Mouse (Mus musculus): ENCODE data around the gene Bves. TPM values are rescaled to one million over a fixed set of nuclear protein-coding genes. Genes with fewer than 3 reads are reported as not detected.

Bves gene
- polyA plus RNA-seq, 1 experiment from 2014 or later: 10.1 TPM

DNA sequence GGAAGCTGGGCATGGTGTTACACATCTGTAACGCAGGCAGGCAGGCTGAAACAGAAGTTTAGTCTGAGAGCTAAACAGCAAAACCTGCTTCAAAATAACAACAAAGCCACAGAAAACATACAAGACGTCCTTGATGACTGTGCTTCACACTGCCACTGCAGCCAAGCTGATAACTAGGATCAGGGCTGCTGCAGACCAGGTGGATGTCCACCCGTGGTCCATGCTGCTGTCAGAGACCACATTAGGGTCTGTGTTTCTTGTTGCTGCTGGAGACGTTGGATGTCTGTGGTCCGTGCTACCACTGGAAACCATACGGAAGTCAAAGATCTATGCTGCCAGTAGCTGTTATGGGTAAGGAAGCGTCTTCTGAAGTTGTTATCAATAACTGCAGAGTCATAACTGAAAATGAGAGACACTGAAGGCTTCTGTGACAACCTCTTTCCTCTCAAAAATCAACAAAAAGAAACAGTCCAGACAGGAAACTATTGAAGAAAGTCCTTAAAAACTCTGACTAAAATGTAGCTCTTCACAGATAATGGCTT, 64.2 kb downstream of the Bves start:
- Histone ChIP-seq H3K27me3 (ENCODE audit: control insufficient read depth, insufficient read depth, low read length) (no peaks in the 10 kb centered on the region), H3K4me2 (ENCODE audit: low read depth, severe bottlenecking) (no peak overlapping the region), H3K27ac (replicated peaks; ENCODE audit: low read depth, low read length) (no peak overlapping the region), H3K4me1 (ENCODE audit: control insufficient read depth, insufficient read depth, low read length) (no peaks in the 10 kb centered on the region), H3K9ac (ENCODE audit: low read length) (no peak overlapping the region), H3K36me3 (ENCODE audit: control insufficient read depth, insufficient read depth, low read length) (no peaks in the 10 kb centered on the region), H3K9me3 (ENCODE audit: control insufficient read depth, low read length) (no peaks in the 10 kb centered on the region), H3K4me3 (ENCODE audit: low read depth, low read length) (no peak overlapping the region)
- no peak for ATAC-seq (ENCODE audit: insufficient number of reproducible peaks, low FRiP score, low TSS enrichment, low read depth)
- DNase-seq (ENCODE audit: low spot score): no peak
- 74% methylated on average over 7 of the region's 7 CpGs for WGBS

GRCm38 (mm10) chr10:45410624-45411341, 75.2 kb downstream of the Bves start:
- 27% methylated on average over 10 of the region's 10 CpGs for WGBS
- DNase-seq (ENCODE audit: low spot score) (no peak), ATAC-seq (ENCODE audit: insufficient number of reproducible peaks, low FRiP score, low TSS enrichment, low read depth) (no peak)
- Histone ChIP-seq H3K4me2 (ENCODE audit: low read depth, severe bottlenecking) (no peak overlapping the region), H3K4me1 (ENCODE audit: control insufficient read depth, insufficient read depth, low read length) (no peaks in the 10 kb centered on the region), H3K27me3 (ENCODE audit: control insufficient read depth, insufficient read depth, low read length) (no peaks in the 10 kb centered on the region), H3K9me3 (ENCODE audit: control insufficient read depth, low read length) (no peaks in the 10 kb centered on the region), H3K36me3 (ENCODE audit: control insufficient read depth, insufficient read depth, low read length) (no peaks in the 10 kb centered on the region), H3K27ac (replicated peaks; ENCODE audit: low read depth, low read length) (no peak overlapping the region), H3K4me3 (ENCODE audit: low read depth, low read length) (no peak overlapping the region), H3K9ac (ENCODE audit: low read length) (no peak overlapping the region)

DNA sequence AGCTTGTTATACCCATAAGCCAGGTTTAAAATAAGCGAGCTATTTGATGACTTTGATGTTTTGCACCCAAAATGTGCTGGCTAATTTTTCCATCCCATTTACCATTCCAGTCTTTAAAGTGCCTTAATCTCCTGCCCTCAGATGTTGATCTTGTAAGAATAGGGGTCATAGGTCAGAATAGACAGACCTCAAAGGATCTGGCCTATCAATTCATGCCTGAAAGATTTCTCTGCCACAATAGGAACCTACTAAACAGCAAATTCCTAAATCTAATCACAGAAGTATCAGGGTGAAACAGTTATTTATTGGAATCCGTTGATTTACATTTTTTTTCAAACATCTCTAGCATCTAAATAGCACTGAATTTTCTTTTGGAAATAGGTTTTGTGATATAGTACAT, 76.2 kb downstream of the Bves start:
- no peak for ATAC-seq (ENCODE audit: insufficient number of reproducible peaks, low FRiP score, low TSS enrichment, low read depth)
- no peak overlapping the region for H3K27ac ChIP-seq (replicated peaks; ENCODE audit: low read depth, low read length)

GRCm38 (mm10) chr10:45412144-45412543, 76.6 kb downstream of the Bves start:
- no peak overlapping the region for H3K27ac ChIP-seq (replicated peaks; ENCODE audit: low read depth, low read length)
- H3K36me3 ChIP-seq (ENCODE audit: control insufficient read depth, insufficient read depth, low read length): no peaks in the 10 kb centered on the region
- H3K27me3 ChIP-seq (ENCODE audit: control insufficient read depth, insufficient read depth, low read length): no peaks in the 10 kb centered on the region
- ATAC-seq (ENCODE audit: insufficient number of reproducible peaks, low FRiP score, low TSS enrichment, low read depth) (no peak), DNase-seq (ENCODE audit: low spot score) (no peak)
- no peak overlapping the region for H3K9ac ChIP-seq (ENCODE audit: low read length)
- H3K4me1 ChIP-seq (ENCODE audit: control insufficient read depth, insufficient read depth, low read length): no peaks in the 10 kb centered on the region
- no peak overlapping the region for H3K4me3 ChIP-seq (ENCODE audit: low read depth, low read length)
- WGBS: 67% methylated on average over 5 of the region's 5 CpGs
- no peak overlapping the region for H3K4me2 ChIP-seq (ENCODE audit: low read depth, severe bottlenecking)
- no peaks in the 10 kb centered on the region for H3K9me3 ChIP-seq (ENCODE audit: control insufficient read depth, low read length)

More for the DNA sequence above, 76.2 kb downstream of the Bves start:
- Histone ChIP-seq H3K9ac (ENCODE audit: low read length) (no peak overlapping the region), H3K4me1 (ENCODE audit: control insufficient read depth, insufficient read depth, low read length) (no peaks in the 10 kb centered on the region), H3K4me2 (ENCODE audit: low read depth, severe bottlenecking) (no peak overlapping the region), H3K27me3 (ENCODE audit: control insufficient read depth, insufficient read depth, low read length) (no peaks in the 10 kb centered on the region), H3K9me3 (ENCODE audit: control insufficient read depth, low read length) (no peaks in the 10 kb centered on the region), H3K36me3 (ENCODE audit: control insufficient read depth, insufficient read depth, low read length) (no peaks in the 10 kb centered on the region), H3K4me3 (ENCODE audit: low read depth, low read length) (no peak overlapping the region)
- 44% methylated on average over 2 of the region's 2 CpGs for WGBS
- DNase-seq (ENCODE audit: low spot score): no peak

Other genes starting within 250 kb of the Bves start
- 1.3 and 2.2 TPM in 2 replicates for gene Popdc3, start 157.7 kb upstream of the Bves start, polyA plus RNA-seq (2014; fragmentation: Nextera tagmentation; extraction: Ambion mirVana)
- gene Lin28b, start 150.6 kb downstream of the Bves start, polyA plus RNA-seq (2014; fragmentation: Nextera tagmentation; extraction: Ambion mirVana): 26.1 and 29.7 TPM in 2 replicates
- gene Hace1, start 242.1 kb downstream of the Bves start, polyA plus RNA-seq (2014; fragmentation: Nextera tagmentation; extraction: Ambion mirVana): 29.2 and 30.5 TPM in 2 replicates